Mouse (Mus musculus) limb, embryonic 14.5 days (tissue): ENCODE data around the gene Ptk7. TPM values are rescaled to one million over a fixed set of nuclear protein-coding genes. Genes with fewer than 3 reads are reported as not detected.

Source experiments
- ATAC-seq: fragments of 200-750 bp; cut with Nextera tagmentation; 2 replicates; pipeline ENCODE4 v1.8.0; 2017; ENCODE audit warnings: low read depth, moderate number of reproducible peaks, moderate TSS enrichment; ENCODE audit not compliant: low FRiP score
- DNase-seq: peaks from one replicate; pipeline ENCODE4 v3.0.0-alpha.2; 2015; ENCODE audit warnings: low spot score
- H3K27ac ChIP-seq: fragments of 300-500 bp; sonication (generic); replicated peaks from 2 replicates; pipeline ENCODE4 v1.5.1; 2014; ENCODE audit warnings: low read depth, mild to moderate bottlenecking, low read length, moderate library complexity, mixed read lengths
- H3K27me3 ChIP-seq: fragments of 300-500 bp; sonication (generic); 2 replicates; pipeline ENCODE4 v1.6.1; 2014; ENCODE audit warnings: low read length, mixed read lengths; ENCODE audit not compliant: control insufficient read depth, insufficient read depth
- H3K36me3 ChIP-seq: fragments of 300-500 bp; sonication (generic); 2 replicates; pipeline ENCODE4 v1.6.1; 2014; ENCODE audit warnings: mild to moderate bottlenecking, low read length, moderate library complexity, mixed read lengths; ENCODE audit not compliant: control insufficient read depth, insufficient read depth
- H3K4me1 ChIP-seq: fragments of 300-500 bp; sonication (generic); 2 replicates; pipeline ENCODE4 v1.6.1; 2014; ENCODE audit warnings: antibody characterized with exemption, low read length, mixed read lengths; ENCODE audit not compliant: control insufficient read depth, insufficient read depth
- H3K4me2 ChIP-seq: fragments of 300-500 bp; sonication (generic); replicated peaks from 2 replicates; pipeline ENCODE4 v1.6.1; 2014; ENCODE audit warnings: low read depth, mild to moderate bottlenecking, low read length, moderate library complexity; ENCODE audit not compliant: severe bottlenecking
- H3K4me3 ChIP-seq: fragments of 300-500 bp; sonication (generic); replicated peaks from 2 replicates; pipeline ENCODE4 v1.5.1; 2014; ENCODE audit warnings: low read length
- H3K9ac ChIP-seq: fragments of 300-500 bp; sonication (generic); 2 replicates; pipeline ENCODE4 v1.6.1; 2014; ENCODE audit warnings: mild to moderate bottlenecking, low read depth, low read length, moderate library complexity; ENCODE audit not compliant: severe bottlenecking
- H3K9me3 ChIP-seq: fragments of 300-500 bp; sonication (generic); 2 replicates; pipeline ENCODE4 v1.6.1; 2016; ENCODE audit warnings: low read length; ENCODE audit not compliant: control insufficient read depth
- POLR2A ChIP-seq: fragments of 200-500 bp; IDR thresholded peaks from 2 replicates; pipeline ENCODE4 v1.8.0; 2012; ENCODE audit warnings: inconsistent platforms, mild to moderate bottlenecking, moderate library complexity, borderline replicate concordance; ENCODE audit not compliant: insufficient read depth, insufficient read length; ENCODE audit errors: extremely low read depth
- WGBS: fragments of 180-500 bp; shearing (Covaris S2); extraction: QIAGEN DNeasy Blood & Tissue Kit; methylation state at CpG from one replicate; pipeline ENCODE4 v1.1.7; 2014; 5-methylcytosine and 5-hydroxymethylcytosine counted together
- polyA plus RNA-seq, 2 experiments: library from polyadenylated mRNA; depleted of rRNA in 1 of 2; stranded (reverse) in 1 of 2; unstranded in 1 of 2; fragments of >200 nt; fragmentation: Nextera tagmentation in 1 of 2; extraction: Ambion mirVana in 1 of 2; gene quantifications; 2 replicates each; pipeline versions ENCODE4 v1.2.1 to v1.2.3; 2012 to 2014

The Ptk7 gene
- polyA plus RNA-seq, 2 experiments: 73.8 to 89.4 TPM

DNA sequence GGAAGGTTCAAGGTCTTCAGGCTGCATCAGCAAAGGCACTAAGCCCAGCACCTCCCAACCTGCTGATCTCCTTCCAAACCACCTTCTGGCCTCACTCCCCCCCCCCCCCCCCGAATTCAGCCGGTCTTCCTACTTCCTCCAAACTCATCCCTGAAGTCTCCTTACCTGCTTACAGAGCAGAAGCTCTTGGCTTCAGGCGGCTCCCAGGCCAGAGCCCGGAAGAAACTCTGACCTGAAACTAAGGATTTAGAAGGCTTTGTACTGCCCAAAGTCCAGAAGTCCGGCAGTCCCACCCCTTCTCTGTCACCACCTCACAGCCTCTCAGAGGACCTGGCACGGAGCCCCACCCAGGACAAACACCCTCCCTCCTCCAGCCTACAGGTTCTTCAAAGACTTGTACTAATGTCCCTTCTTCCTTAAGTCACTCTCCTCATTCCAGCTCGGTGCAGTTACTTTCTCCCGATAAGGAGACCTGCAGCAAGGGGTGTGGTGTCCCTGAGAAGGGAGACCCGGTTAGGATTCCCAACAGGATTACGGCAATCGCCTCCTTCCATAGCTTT lies 15.7 kb upstream of the Ptk7 start:
- no peak for TF ChIP-seq POLR2A
- WGBS: 6% methylated on average over 11 of the region's 11 CpGs
- Histone ChIP-seq H3K4me2 (peak overlapping the region; percentile 90), H3K27ac (no peak overlapping the region; the same call in 1 of the 2 replicates), H3K36me3 (peaks cover 28% of the 10 kb centered on the region), H3K4me3 (peak overlapping the region; percentile 82), H3K9me3 (no peaks in the 10 kb centered on the region), H3K27me3 (no peaks in the 10 kb centered on the region), H3K9ac (peak overlapping the region; percentile 69), H3K4me1 (peaks cover 11% of the 10 kb centered on the region)
- ATAC-seq (no peak), DNase-seq (no peak)

DNA sequence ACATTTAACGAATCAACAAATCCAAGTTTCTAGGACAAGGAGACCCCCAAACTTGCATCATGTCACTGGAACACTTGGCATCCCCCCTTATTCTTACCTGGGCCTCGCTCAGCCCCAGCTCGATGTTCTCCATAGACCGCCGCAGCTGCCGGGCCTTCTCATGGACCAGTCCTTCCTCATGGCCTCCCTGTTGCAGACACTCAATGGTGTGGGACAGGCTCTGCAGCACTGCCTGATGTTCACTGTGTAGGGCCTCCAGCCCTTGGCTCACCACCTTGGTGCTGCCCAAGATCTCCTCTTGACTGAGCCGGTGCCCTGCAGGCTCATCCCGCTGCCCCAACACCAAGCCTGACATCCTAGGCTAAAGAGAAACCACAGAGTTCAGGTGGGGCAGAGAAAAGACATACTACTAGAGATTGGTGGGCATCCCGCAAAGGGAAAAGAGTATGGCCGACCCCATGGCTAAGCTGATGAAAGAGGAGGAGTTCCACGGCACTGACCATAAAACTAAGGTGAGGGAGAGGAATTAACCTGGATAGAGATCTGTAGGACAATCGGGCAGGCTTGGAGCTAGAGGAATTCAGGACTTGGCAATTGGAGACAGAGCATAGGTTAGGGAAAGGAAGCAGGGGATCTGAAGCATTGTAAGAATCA lies 15.0 kb upstream of the Ptk7 start:
- Histone ChIP-seq H3K4me1 (peaks cover 8% of the 10 kb centered on the region), H3K27me3 (no peaks in the 10 kb centered on the region), H3K36me3 (peaks cover 34% of the 10 kb centered on the region), H3K9me3 (no peaks in the 10 kb centered on the region), H3K9ac (peak overlapping the region; percentile 69), H3K4me2 (peak overlapping the region; percentile 90), H3K4me3 (peak overlapping the region; percentile 82; the same call in 1 of the 2 replicates), H3K27ac (no peak overlapping the region)
- DNase-seq: no peak
- no peak for TF ChIP-seq POLR2A
- 84% methylated on average over 12 of the region's 12 CpGs for WGBS
- ATAC-seq: no peak

- Histone ChIP-seq H3K4me1 (peaks cover 10% of the 10 kb centered on the region), H3K36me3 (peaks cover 21% of the 10 kb centered on the region), H3K9ac (no peak overlapping the region), H3K4me3 (no peak overlapping the region), H3K27me3 (no peaks in the 10 kb centered on the region), H3K4me2 (no peak overlapping the region), H3K9me3 (no peaks in the 10 kb centered on the region), H3K27ac (no peak overlapping the region)
- ATAC-seq: no peak
- WGBS: 93% methylated on average over 17 of the region's 17 CpGs
- TF ChIP-seq POLR2A: no peak
- DNase-seq: no peak
Observed at GRCm38 (mm10) chr17:46642060-46642459, 12.8 kb upstream of the Ptk7 start.

DNA sequence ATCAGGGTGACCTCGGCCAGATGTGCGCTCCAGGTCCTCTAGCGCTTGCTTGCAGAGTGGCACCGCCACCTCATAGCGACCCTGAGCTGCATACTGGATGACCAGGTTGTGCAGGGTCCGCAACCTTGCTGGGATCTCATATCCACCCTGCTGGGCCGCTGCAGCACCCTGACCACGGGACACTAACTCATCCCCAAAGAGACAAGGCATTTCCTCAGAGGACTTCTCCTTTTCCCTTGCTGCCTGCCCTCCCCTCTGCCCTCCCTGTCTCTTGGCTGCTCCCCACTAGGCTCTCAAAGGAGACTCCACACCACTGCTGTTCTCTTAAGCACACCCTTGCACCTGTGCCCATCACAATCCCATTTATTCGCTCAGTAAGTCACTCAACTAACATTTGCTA lies 10.6 kb upstream of the Ptk7 start:
- H3K27me3 ChIP-seq: no peaks in the 10 kb centered on the region
- H3K4me1 ChIP-seq: peaks cover 7% of the 10 kb centered on the region; the same call in 1 of the 2 replicates
- ATAC-seq (no peak), DNase-seq (no peak)
- TF ChIP-seq POLR2A: no peak
- no peak overlapping the region for H3K27ac ChIP-seq
- H3K36me3 ChIP-seq: peaks cover 29% of the 10 kb centered on the region
- WGBS: 74% methylated on average over 9 of the region's 9 CpGs
- no peak overlapping the region for H3K9ac ChIP-seq
- no peak overlapping the region for H3K4me2 ChIP-seq
- no peaks in the 10 kb centered on the region for H3K9me3 ChIP-seq
- H3K4me3 ChIP-seq: no peak overlapping the region

DNA sequence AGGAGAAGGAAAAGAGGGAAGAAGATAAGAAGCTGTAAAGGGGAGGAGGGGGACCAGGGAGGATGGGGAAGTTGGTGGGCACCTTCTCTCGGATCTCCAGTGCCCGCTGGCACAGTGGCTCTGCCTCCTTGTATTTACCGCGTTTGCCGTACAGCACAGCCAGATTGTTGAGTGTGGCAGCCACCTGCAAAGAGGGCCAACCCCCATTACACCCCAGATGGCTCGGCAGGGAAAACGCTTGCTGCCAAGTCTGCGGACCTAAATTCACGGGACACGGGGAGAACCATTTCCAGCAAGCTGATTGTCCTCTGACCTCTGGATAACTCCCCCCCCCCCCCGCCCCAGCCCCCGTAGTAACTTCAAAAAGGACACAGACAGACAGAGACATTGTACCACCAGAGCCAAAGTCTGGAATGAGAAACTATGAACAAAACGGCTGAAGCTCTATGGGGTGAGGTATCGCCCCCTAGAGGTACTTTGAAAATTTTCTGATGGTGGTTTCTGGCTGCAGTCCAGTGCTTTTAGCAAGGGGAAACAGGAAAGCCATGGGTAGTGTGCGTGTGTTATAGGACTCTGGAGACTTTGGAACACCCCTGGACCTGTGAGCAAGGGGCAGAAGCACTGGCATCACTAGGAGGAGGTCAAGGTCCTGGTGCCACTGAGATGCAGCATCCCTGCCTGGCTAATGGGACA lies 7.7 kb upstream of the Ptk7 start:
- H3K36me3 ChIP-seq: peaks cover 32% of the 10 kb centered on the region
- no peak for TF ChIP-seq POLR2A
- ATAC-seq (peak; percentile 37; the same call in 1 of the 2 replicates), DNase-seq (peak; percentile 91)
- no peaks in the 10 kb centered on the region for H3K9me3 ChIP-seq
- no peak overlapping the region for H3K9ac ChIP-seq
- WGBS: 14% methylated on average over 15 of the region's 15 CpGs
- peak overlapping the region; percentile 39 for H3K4me2 ChIP-seq
- peaks cover 7% of the 10 kb centered on the region; the same call in 1 of the 2 replicates for H3K4me1 ChIP-seq
- no peaks in the 10 kb centered on the region for H3K27me3 ChIP-seq
- no peak overlapping the region for H3K27ac ChIP-seq
- H3K4me3 ChIP-seq: 0 out of 2 replicates have a peak overlapping the region, but pooled peaks have one; percentile 4
